Mouse (Mus musculus) neural tube, embryonic 13.5 days (tissue): ENCODE measurements at regions not wholly inside any gene's neighbourhood (a gene's known extent, or its start where the extent isn't known, plus 50 kb on each side); places are given as distances from the start of the nearest gene placed in this dataset.

Source experiments
- ATAC-seq: fragments of 200-750 bp; cut with Nextera tagmentation; 2 replicates; pipeline ENCODE4 v1.8.0; 2017; ENCODE audit warnings: low read depth, mild to moderate bottlenecking, moderate TSS enrichment, moderate library complexity
- H3K27ac ChIP-seq: fragments of 300-500 bp; sonication (generic); replicated peaks from 2 replicates; pipeline ENCODE4 v1.5.1; 2015; ENCODE audit warnings: moderate library complexity, mild to moderate bottlenecking, inconsistent platforms
- H3K27me3 ChIP-seq: fragments of 300-500 bp; sonication (generic); 2 replicates; pipeline ENCODE4 v1.6.1; 2015; ENCODE audit warnings: mild to moderate bottlenecking, inconsistent platforms
- H3K36me3 ChIP-seq: fragments of 300-500 bp; sonication (generic); 2 replicates; pipeline ENCODE4 v1.6.1; 2015; ENCODE audit warnings: mild to moderate bottlenecking, inconsistent platforms
- H3K4me1 ChIP-seq: fragments of 300-500 bp; sonication (generic); replicated peaks from 2 replicates; pipeline ENCODE4 v1.6.1; 2015; ENCODE audit warnings: inconsistent platforms
- H3K4me2 ChIP-seq: fragments of 300-500 bp; sonication (generic); 2 replicates; pipeline ENCODE4 v1.6.1; 2015; ENCODE audit warnings: inconsistent platforms, mild to moderate bottlenecking, moderate library complexity
- H3K4me3 ChIP-seq: fragments of 300-500 bp; sonication (generic); 2 replicates; pipeline ENCODE4 v1.5.1; 2015; ENCODE audit warnings: mild to moderate bottlenecking, inconsistent platforms
- H3K9ac ChIP-seq: fragments of 300-500 bp; sonication (generic); 2 replicates; pipeline ENCODE4 v1.6.1; 2015; ENCODE audit warnings: moderate library complexity, mild to moderate bottlenecking, inconsistent platforms
- H3K9me3 ChIP-seq: fragments of 300-500 bp; sonication (generic); 2 replicates; pipeline ENCODE4 v1.6.1; 2016; ENCODE audit warnings: inconsistent platforms
- WGBS: fragments of 180-500 bp; shearing (Covaris S2); methylation state at CpG from one replicate; pipeline ENCODE4 v1.1.7; 2015; 5-methylcytosine and 5-hydroxymethylcytosine counted together

GRCm38 (mm10) chr5:96917596-96918258 lies 79.8 kb upstream of the Bmp2k start:
- peaks cover 21% of the 10 kb centered on the region; the same call in 1 of the 2 replicates for H3K4me1 ChIP-seq
- H3K27me3 ChIP-seq, result no peaks in the 10 kb centered on the region
- peak overlapping the region; percentile 62 for H3K27ac ChIP-seq
- no peak overlapping the region for H3K4me2 ChIP-seq
- H3K36me3 ChIP-seq, result no peaks in the 10 kb centered on the region
- H3K9me3 ChIP-seq, result no peaks in the 10 kb centered on the region
- no peak overlapping the region for H3K4me3 ChIP-seq
- no peak overlapping the region for H3K9ac ChIP-seq
- WGBS, result 42% methylated on average over 10 of the region's 10 CpGs
- ATAC-seq, result peak; percentile 27; the same call in 1 of the 2 replicates

GRCm38 (mm10) chr5:96919149-96919548 lies 78.3 kb upstream of the Bmp2k start:
- peaks cover 28% of the 10 kb centered on the region; the same call in 1 of the 2 replicates for H3K4me1 ChIP-seq
- 91% methylated on average over 6 of the region's 6 CpGs for WGBS
- ATAC-seq, result no peak

GRCm38 (mm10) chr5:96921037-96921436 lies 76.5 kb upstream of the Bmp2k start:
- H3K36me3 ChIP-seq, result no peaks in the 10 kb centered on the region

More at GRCm38 (mm10) chr5:96919149-96919548, 78.3 kb upstream of the Bmp2k start:
- no peaks in the 10 kb centered on the region for H3K9me3 ChIP-seq
- H3K4me3 ChIP-seq, result no peak overlapping the region
- H3K27me3 ChIP-seq, result no peaks in the 10 kb centered on the region
- no peak overlapping the region for H3K4me2 ChIP-seq
- H3K9ac ChIP-seq, result no peak overlapping the region
- H3K36me3 ChIP-seq, result no peaks in the 10 kb centered on the region
- no peak overlapping the region for H3K27ac ChIP-seq

GRCm38 (mm10) chr5:96921511-96921910 lies 76.0 kb upstream of the Bmp2k start:
- 0 out of 2 replicates have a peak overlapping the region, but pooled peaks have one; percentile 4 for H3K4me2 ChIP-seq
- no peak overlapping the region for H3K4me3 ChIP-seq
- ATAC-seq, result no peak
- no peak overlapping the region for H3K9ac ChIP-seq
- H3K4me1 ChIP-seq, result peaks cover 28% of the 10 kb centered on the region; the same call in 1 of the 2 replicates
- WGBS, result 80% methylated on average over 6 of the region's 6 CpGs
- H3K36me3 ChIP-seq, result no peaks in the 10 kb centered on the region
- H3K9me3 ChIP-seq, result no peaks in the 10 kb centered on the region
- H3K27ac ChIP-seq, result peak overlapping the region; percentile 49; the same call in 1 of the 2 replicates
- H3K27me3 ChIP-seq, result no peaks in the 10 kb centered on the region

More at GRCm38 (mm10) chr5:96921037-96921436, 76.5 kb upstream of the Bmp2k start:
- Histone ChIP-seq H3K27me3 (no peaks in the 10 kb centered on the region), H3K9ac (no peak overlapping the region), H3K9me3 (no peaks in the 10 kb centered on the region), H3K4me1 (peaks cover 28% of the 10 kb centered on the region; the same call in 1 of the 2 replicates), H3K4me2 (no peak overlapping the region), H3K27ac (no peak overlapping the region), H3K4me3 (no peak overlapping the region)
- ATAC-seq, result no peak
- 90% methylated on average over 6 of the region's 6 CpGs for WGBS

GRCm38 (mm10) chr5:96921973-96922715 lies 75.3 kb upstream of the Bmp2k start:
- peaks cover 26% of the 10 kb centered on the region; the same call in 1 of the 2 replicates for H3K4me1 ChIP-seq
- H3K36me3 ChIP-seq, result no peaks in the 10 kb centered on the region
- peak overlapping the region; percentile 54; the same call in 1 of the 2 replicates for H3K27ac ChIP-seq
- no peaks in the 10 kb centered on the region for H3K9me3 ChIP-seq
- ATAC-seq, result no peak
- H3K4me2 ChIP-seq, result 0 out of 2 replicates have a peak overlapping the region, but pooled peaks have one; percentile 4
- peak overlapping the region; percentile 26; the same call in 1 of the 2 replicates for H3K9ac ChIP-seq
- H3K4me3 ChIP-seq, result no peak overlapping the region
- H3K27me3 ChIP-seq, result no peaks in the 10 kb centered on the region
- 59% methylated on average over 11 of the region's 11 CpGs for WGBS

- no peak overlapping the region for H3K9ac ChIP-seq
- ATAC-seq, result no peak
- 48% methylated on average over 4 of the region's 4 CpGs for WGBS
- H3K27ac ChIP-seq, result peak overlapping the region; percentile 54; the same call in 1 of the 2 replicates
- no peaks in the 10 kb centered on the region for H3K36me3 ChIP-seq
- peaks cover 20% of the 10 kb centered on the region; the same call in 1 of the 2 replicates for H3K4me1 ChIP-seq
- H3K4me2 ChIP-seq, result no peak overlapping the region
- no peaks in the 10 kb centered on the region for H3K9me3 ChIP-seq
- H3K4me3 ChIP-seq, result no peak overlapping the region
- no peaks in the 10 kb centered on the region for H3K27me3 ChIP-seq
Measured at GRCm38 (mm10) chr5:96922716-96923076, 74.8 kb upstream of the Bmp2k start.

- Histone ChIP-seq H3K9ac (no peak overlapping the region), H3K27me3 (no peaks in the 10 kb centered on the region), H3K36me3 (no peaks in the 10 kb centered on the region), H3K27ac (no peak overlapping the region), H3K4me3 (no peak overlapping the region), H3K4me1 (peaks cover 16% of the 10 kb centered on the region; the same call in 1 of the 2 replicates), H3K4me2 (no peak overlapping the region), H3K9me3 (no peaks in the 10 kb centered on the region)
- no peak for ATAC-seq
- WGBS, result 94% methylated on average over 1 of the region's 1 CpGs
Measured at GRCm38 (mm10) chr5:96923526-96923925, 74.0 kb upstream of the Bmp2k start.

- Histone ChIP-seq H3K4me3 (no peak overlapping the region), H3K27ac (no peak overlapping the region), H3K36me3 (no peaks in the 10 kb centered on the region)
Measured at GRCm38 (mm10) chr5:96924736-96925429, 72.6 kb upstream of the Bmp2k start.

GRCm38 (mm10) chr5:96925943-96926342 lies 71.5 kb upstream of the Bmp2k start:
- 85% methylated on average over 2 of the region's 2 CpGs for WGBS
- Histone ChIP-seq H3K4me1 (peaks cover 16% of the 10 kb centered on the region; the same call in 1 of the 2 replicates), H3K4me3 (no peak overlapping the region)

More at GRCm38 (mm10) chr5:96924736-96925429, 72.6 kb upstream of the Bmp2k start:
- Histone ChIP-seq H3K9ac (no peak overlapping the region), H3K9me3 (no peaks in the 10 kb centered on the region), H3K4me1 (peaks cover 16% of the 10 kb centered on the region; the same call in 1 of the 2 replicates), H3K4me2 (no peak overlapping the region), H3K27me3 (no peaks in the 10 kb centered on the region)
- no peak for ATAC-seq
- 90% methylated on average over 7 of the region's 7 CpGs for WGBS

GRCm38 (mm10) chr5:96931091-96931490 lies 66.4 kb upstream of the Bmp2k start:
- H3K9me3 ChIP-seq, result no peaks in the 10 kb centered on the region
- no peaks in the 10 kb centered on the region for H3K27me3 ChIP-seq
- no peak overlapping the region for H3K27ac ChIP-seq
- ATAC-seq, result no peak
- no peaks in the 10 kb centered on the region for H3K36me3 ChIP-seq
- H3K9ac ChIP-seq, result no peak overlapping the region
- no peaks in the 10 kb centered on the region for H3K4me1 ChIP-seq
- H3K4me2 ChIP-seq, result no peak overlapping the region
- H3K4me3 ChIP-seq, result no peak overlapping the region
- 64% methylated on average over 2 of the region's 2 CpGs for WGBS

More at GRCm38 (mm10) chr5:96925943-96926342, 71.5 kb upstream of the Bmp2k start:
- no peaks in the 10 kb centered on the region for H3K36me3 ChIP-seq
- ATAC-seq, result no peak
- no peak overlapping the region for H3K4me2 ChIP-seq
- H3K27ac ChIP-seq, result no peak overlapping the region
- no peaks in the 10 kb centered on the region for H3K27me3 ChIP-seq
- no peak overlapping the region for H3K9ac ChIP-seq
- H3K9me3 ChIP-seq, result no peaks in the 10 kb centered on the region

- no peak overlapping the region for H3K27ac ChIP-seq
- 47% methylated on average over 4 of the region's 4 CpGs for WGBS
- H3K4me2 ChIP-seq, result no peak overlapping the region
- H3K36me3 ChIP-seq, result no peaks in the 10 kb centered on the region
- no peaks in the 10 kb centered on the region for H3K4me1 ChIP-seq
- H3K4me3 ChIP-seq, result no peak overlapping the region
- no peaks in the 10 kb centered on the region for H3K9me3 ChIP-seq
- no peak for ATAC-seq
- no peaks in the 10 kb centered on the region for H3K27me3 ChIP-seq
- no peak overlapping the region for H3K9ac ChIP-seq
Measured at GRCm38 (mm10) chr5:96931576-96932152, 65.8 kb upstream of the Bmp2k start.
